Mouse (Mus musculus): ENCODE results near the gene Smim23.

Gene Smim23

DNA sequence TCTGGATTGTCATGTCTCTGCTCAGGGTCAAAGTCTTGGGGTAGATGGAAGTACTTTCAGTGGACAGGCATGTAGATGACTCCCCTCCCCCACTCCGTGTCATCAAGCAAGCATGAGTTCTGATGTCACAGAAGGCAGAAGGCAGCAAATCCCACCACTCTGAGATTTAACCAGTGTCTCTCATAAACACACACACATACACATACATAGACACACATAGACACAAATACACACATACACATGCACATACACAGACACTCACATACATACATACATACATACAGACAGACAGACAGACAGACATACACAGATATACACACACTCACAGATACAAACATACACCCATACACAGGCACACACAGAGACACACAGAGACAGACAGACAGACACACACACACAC, at the start of gene Smim23:
Gene Smim23 (minus strand): TSS at position 101 of the 400 bp plus-strand sequence.
- no peak for DNase-seq (ENCODE audit: low spot score)

DNA sequence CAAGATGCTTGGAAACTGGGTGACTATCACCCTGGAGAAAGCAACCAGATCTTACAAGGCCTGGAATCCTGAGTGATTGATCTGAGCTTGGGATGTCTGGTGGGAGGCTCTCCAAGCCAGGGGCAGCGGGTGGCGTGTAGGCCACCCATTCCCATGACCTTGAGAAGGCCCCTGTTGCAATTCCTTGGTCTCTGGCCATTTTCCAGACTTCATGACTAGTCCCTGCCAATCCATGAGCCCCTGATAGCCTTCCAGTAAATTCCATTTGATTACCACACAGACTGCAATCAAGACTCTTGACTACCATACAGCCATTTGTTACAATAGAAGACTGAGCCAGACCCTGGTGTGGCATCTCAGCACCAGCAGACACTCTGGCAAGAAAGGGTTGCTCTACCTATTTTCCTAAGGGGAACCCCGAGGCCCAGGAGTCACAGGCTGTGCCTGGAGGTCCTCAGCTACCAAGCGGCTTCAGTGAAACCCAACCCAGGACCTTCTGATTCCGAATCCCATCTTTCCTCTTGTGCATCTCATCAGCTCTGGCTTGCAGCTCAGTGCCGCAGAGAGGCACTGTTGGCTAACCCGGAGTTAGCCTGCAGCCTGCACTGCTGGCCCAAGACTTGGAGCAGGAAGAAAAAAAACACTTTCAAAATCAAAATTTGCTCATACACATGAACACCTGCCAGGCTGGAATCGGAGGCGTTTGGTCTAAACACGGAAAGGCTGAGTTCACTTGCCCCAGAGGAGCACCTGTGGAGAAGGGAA, 44.4 kb upstream of the Smim23 start:
- no peak for DNase-seq (ENCODE audit: low spot score)

DNA sequence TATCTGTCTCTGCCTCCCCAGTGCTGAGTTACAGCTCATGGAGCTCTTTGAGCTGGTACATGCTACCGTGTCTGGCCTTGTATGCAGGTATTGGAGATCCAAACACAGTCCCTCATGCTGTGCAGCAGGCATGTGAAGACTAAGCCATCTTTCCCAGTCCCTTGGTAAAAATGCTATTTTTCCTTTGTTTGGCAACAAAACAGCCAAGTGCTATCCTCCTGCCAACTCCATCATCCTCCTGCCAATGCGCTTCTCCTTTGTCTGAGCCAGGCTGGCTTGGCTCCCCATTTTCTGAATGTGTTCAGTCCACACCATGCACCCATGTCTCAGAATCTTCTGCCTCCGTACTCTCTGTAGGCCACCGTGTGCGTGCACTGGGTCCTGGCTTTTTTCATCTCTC, 40.2 kb upstream of the Smim23 start:
- DNase-seq (ENCODE audit: low spot score): no peak

DNA sequence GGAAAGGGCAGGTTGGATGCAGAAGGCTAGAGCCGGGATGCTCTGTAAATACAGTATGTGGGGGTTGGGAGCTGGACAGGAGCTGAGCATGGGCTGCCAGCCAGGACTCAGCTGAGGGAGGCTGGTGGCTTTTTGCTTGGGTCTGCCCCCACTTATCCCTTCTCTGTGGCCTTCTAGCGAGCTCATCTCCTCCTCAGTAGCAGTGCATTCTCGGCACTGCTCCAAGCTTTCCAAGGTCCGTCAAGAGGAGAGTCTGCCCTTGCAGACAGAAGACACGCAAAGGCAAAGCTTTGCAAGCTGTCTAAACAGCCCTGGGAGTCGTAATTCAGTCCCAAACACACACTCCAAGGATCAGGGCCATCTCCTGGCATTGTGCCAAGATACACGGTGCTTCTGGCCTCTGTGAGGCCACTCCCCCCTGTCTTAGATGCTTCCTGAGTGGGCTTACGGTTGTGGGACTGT, 33.0 kb upstream of the Smim23 start:
- DNase-seq (ENCODE audit: low spot score): no peak

DNA sequence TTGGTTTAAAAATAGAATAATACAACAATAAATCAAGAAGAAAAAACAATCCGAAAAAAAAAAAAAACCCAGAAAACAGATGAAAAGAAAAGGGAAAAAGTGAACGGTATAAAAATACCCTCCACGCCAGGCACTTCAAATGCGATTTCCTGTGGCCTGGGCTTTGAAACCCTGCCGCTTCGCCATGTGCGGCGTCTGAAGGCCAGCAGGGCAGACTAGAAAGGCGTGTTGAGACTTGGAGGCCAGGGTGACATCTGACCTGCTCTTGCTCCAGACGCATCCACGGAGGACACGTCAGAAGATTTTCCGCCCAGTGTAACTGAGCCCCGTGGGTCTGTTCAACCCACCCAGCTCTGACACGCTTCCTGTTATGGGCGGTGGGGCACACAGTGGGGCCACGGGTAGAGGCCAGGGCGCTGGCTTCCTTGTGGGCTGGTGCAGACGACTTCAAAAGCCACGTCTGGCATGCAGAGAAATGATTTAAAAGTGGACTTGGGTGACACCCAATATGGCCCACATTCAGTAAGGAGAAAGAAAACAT, 22.3 kb upstream of the Smim23 start:
- no peak for DNase-seq (ENCODE audit: low spot score)

DNA sequence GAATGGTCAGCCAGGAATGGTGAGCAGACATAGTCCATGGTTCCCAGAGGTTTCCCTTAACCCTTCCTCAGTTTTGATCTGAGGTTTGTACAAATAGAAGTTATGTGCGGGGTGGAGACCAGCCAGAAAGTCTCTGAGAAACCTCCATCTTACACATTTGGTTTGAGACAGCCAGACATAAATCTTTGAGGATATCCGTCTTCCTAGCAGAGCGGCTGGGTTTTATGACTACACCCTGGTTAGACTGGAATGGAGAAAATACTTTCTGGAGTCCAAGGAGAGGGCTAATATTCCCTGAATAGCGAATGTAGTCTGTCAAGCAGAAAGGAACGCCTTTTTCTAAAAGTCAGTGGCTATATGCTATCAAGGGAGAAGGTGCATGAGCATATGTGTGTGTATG, 16.8 kb upstream of the Smim23 start:
- no peak for DNase-seq (ENCODE audit: low spot score)

DNA sequence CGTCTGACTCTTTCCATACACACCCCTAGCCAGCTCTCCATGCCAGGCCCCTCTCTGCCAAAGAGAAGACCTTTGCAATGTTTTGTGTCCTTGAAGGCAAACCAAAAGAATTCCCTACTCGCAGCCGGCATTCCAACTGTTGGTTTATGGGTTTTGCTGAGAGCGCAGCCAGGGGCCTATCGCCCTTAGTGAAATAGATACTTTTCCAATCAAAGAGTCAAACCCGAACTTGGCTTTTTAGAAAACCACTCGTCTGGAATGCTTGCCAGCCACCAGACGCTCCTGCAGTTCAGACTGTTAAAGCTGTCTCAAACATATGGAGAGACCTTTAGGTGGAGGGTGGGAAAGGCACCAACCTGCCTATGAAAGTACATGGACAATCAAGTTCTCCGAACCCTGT, 15.9 kb upstream of the Smim23 start:
- DNase-seq (ENCODE audit: low spot score): no peak

DNA sequence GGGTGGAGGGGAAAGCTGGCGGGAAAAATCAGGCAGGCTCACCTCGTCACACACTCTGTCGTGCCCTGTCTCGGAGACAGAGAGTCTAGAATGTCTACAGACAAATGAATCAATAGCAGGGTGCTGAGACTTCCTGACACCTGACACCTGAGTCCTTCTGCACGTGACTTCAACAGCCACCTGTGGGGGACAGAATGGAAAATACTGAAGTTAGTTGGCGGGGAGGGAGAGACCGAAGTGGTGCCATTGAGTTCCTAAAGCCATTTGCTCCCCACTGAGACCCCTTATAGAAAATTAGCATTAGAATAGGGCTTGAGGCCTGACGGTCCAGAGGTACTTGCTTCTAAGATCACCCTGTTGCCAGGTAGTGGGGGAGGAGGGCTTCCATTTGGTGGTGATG, 10.6 kb upstream of the Smim23 start:
- no peak for DNase-seq (ENCODE audit: low spot score)

DNA sequence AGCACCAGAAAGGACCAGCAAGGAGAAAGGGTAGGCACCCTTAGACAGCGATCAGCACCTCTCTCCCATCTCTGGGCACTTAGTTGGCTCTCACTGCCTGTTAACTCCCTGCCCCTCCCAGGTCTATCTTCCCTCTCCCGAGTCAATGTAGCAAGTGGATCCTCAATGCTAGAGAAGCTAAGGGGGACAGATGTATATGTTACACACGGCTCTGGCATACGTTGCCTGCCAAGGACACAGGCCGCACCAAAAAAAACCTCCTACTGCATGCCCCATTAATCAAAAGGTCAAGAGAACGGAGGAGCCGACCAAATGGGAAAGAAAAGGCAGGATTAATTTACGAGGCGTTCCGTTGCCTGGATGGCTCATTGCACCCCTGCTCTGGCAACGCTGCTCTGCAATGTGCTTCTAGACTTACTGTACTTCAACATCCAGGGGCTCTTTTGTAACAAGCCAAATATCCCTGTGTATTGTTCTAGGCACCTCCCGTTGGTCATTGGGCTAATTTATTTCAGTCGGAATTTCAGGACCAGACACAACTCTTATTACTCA, 10.0 kb upstream of the Smim23 start:
- DNase-seq (ENCODE audit: low spot score): no peak

DNA sequence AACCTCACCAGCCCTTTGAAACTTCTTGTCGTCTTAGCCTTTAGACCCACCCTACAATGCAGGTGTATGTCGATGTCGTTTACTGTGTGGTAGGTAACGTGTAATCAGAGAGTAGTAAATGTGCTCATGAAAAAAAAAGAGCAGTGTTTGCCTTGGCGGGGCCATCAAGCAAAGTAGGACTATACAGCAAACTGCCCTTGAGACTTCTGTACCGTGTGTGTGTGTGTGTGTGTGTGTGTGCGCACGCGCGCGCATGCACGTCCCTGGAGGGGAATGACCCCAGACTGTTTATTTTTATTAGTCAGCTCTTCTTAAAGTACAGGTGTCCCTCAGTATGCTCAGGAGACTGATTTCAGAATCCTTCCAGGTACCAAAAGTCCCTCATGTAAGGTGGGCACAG, 6.8 kb downstream of the Smim23 start:
- DNase-seq (ENCODE audit: low spot score): no peak

DNA sequence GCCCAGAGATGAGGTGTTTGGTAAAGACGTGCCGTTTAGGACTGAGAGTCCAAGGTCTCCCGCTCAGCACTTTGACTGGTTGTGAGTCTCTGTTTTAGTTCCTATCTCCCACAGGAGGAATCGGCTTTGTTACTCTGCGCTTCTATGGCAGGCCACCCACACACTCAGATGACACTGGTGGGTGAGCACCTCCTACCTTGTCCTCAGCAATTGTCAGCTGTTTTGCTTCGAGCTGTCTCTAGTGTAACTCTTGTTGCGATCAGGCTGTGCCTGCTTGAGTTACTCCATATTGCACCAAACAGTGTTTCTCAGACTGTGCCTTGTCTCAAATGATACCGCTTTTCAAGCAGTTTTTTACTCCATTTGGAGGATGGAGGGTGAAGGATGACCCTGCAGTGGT, 10.1 kb downstream of the Smim23 start:
- peak; percentile 18 for DNase-seq (ENCODE audit: low spot score)

DNA sequence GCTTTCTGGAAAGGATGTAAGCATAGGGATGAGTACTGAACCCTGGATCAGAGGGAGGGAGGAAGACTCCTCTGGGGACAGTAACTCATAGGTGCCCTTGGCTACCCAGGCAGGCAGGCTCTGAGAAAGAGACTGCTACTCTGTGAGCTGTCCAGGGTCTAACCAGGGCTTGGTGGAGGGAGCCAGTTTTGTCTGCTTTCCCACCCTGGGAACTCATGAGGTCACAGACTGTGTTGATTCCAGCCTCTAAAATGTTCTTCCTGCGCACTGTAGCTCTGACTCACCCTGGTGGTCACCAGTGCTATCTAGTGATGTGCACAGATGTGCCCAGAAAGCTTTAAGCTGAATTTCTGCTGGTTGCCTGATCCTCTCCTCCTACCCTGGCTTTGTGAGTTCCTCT, 15.3 kb downstream of the Smim23 start:
- DNase-seq (ENCODE audit: low spot score): no peak

DNA sequence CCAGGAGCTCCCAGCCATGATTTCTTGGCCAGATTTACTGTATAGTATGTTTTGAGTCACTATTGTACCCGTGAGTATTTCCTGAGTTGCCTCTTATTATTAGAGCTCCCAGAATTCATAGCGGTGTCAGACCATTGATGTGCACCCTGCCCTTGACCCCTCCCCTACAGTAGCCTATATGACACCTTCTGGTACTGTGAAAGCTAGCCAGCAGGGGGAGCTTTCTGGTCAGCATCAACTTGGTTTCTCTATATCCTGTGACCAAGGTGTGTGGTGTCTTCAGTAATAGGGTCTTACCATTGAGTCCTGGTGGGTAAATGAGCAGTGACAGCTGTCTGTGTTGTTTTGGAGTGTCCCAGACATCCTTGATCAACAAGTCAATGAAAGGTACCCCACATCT, 18.4 kb downstream of the Smim23 start:
- no peak for DNase-seq (ENCODE audit: low spot score)

DNA sequence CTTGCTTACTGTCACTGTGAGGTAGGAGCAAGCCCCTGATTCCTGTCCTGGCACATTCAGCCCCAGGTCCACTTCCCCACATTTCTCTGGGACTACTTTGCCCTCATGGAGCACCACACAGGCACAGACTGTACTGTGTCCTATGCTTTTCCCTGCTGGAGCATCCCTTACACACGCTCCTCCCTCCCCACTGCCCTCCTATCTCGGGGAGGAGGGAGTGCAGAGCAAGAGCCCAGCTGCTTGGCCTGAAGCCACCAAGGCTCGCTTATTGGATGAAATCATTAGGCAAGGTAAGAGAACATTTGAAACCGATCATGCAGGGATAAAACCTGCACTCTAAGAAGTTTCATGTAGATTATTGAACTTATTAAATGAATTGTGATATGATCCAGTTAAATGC, 20.7 kb downstream of the Smim23 start:
- DNase-seq (ENCODE audit: low spot score): no peak

DNA sequence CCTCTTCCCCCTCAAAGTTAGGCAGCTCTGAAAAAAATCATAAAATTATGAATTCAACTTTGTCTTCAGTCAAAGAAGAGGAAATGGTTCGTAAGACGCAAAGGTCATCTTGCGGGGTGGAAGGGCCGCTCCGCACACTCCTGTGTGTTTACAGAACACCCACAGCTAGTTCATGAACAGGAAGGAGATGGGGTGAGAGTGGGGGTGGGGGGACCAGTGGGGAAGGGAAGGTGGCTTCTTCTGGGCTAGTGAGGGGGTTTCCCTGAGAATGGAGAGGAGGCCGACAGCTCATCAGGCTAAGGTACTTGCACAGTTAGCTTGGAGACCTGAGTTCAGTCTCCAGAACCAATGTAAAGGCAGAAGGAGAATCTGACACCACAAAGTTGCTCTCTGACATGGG, 22.7 kb downstream of the Smim23 start:
- no peak for DNase-seq (ENCODE audit: low spot score)

DNA sequence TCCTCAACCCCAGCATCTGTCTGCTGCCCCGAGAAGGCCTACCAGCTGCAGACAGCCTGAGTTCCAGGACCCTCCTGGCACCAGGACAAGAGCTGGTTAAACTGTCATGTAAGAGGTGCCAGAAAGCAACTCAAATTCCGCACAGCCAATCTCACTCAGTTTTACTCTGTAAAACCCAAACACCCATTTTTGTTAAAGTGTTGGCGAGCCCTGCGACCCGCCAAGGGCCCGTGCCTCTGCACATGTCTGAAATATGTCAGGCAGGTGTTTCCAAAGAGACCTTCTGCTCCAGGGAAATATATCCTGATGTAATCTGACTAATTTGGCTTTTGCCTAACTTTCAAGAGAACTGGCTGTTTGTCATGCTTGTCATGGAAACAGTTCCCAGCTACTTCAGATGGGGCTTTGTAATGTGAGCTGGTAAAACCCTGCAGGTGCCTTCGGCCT, 23.5 kb downstream of the Smim23 start:
- no peak for DNase-seq (ENCODE audit: low spot score)

DNA sequence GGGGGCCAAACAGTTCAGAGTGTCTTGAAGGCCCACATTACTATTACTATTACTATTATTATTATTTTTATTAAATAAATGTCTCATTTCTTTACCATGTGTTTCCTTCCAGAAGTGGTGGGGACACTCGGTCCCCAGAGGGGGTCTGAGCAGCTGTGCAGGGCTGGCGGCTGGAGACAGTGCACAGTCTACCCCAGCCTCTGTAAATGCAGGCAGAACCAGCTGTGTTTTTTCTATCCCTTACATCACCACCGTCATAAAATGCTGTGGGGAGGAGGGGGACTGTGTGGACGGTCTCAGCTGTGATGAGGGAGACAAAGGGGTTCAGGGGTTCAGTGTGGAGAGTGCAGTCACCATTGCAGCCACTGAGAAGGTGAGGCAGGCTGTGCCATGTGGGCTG, 26.0 kb downstream of the Smim23 start:
- no peak for DNase-seq (ENCODE audit: low spot score)

DNA sequence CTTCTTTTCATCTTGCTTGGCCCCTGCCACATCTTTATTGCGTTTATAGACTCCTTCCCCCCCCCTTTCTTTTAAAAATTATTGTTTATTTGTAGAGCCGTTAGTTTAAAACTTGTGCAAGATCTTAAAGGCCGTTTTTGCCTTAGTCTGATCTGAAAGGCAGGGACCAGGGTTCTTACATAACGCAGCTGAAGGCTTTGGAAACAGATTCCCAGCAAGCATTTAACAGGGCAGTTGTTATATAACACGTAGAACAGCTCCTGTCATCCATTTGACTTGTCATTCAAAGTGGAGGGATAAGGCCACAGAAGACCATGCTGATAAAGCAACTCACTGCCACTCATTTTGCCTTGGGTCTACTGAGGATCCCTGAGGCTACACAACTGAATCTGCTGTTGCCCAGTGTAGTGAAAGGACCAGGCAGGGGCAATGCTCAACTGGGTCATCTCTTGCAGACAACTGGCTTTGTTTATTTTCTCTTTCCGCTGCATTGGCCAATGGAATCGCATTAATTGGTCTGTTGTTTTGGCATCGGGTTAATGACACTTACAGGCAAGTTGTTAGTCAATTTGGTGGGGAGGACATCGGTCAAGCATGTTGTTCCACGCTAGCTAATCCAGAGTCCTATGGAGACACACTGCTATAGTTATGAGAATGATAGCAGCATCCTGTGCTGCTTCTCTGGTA, 29.5 kb downstream of the Smim23 start:
- no peak for DNase-seq (ENCODE audit: low spot score)

DNA sequence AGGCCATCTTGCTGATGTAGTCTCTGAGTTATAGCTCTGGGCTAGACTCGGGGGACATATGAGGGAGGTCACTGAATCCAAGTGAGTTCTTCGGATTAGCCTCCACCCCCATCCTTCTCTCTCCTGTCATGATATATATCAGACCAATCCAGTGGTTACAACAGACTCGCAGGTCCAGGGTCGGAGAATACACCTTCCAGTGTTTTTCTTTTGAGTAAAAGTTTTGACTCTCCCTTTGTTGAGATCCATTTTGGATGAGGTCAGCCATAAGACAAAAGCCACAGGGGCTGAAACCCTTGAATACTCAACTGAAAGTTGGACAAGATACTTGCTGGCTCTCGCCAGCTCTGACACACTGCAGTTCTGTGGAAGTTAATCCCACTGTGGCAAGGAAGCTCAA, 38.2 kb downstream of the Smim23 start:
- DNase-seq (ENCODE audit: low spot score): no peak

DNA sequence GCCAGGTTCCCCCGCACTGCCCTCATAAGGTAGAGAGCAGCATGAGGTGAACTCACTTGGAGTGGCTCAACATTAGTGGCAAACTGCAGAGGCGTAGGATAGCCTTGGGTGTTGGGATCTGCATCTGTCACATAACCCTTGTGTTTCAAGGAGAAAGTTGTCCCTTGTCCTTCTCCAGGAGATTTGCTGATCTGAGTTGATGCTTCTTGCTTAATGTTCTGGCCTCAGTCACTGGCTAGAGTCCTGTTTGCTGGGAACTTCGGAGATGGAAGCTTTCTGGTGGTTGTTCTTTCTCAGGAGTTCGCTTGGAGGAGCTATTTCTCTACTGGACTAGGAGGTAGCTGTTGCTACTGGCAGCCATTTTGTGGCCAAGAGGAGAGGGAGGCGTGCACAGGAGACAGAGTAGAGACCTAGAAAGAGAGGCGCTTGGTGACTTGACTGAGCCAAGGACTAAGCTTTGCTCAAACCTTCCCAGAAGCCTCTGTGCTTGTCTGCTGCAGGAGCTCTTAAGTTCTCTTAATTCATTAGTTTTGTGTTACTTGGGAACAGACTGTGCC, 38.7 kb downstream of the Smim23 start:
- no peak for DNase-seq (ENCODE audit: low spot score)

DNA sequence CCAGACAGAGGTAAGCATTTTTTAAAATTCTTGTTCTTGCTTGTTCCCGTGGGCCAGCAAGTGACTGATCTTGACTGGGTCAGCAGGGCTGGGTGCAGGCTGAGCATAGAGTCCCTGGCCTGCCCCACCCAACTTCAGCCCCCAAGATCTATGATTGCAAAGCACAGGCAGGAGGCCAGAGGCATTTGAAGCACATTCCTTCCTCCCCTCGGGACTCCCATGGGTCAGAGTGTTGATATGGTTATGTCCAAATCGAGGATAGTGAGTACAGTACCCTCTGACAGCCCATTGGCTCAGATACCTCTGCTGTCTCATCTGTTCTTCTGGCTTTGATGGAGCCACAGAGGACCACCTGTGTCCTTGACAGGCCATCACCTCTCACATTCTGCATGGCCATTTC, 41.7 kb downstream of the Smim23 start:
- no peak for DNase-seq (ENCODE audit: low spot score)

DNA sequence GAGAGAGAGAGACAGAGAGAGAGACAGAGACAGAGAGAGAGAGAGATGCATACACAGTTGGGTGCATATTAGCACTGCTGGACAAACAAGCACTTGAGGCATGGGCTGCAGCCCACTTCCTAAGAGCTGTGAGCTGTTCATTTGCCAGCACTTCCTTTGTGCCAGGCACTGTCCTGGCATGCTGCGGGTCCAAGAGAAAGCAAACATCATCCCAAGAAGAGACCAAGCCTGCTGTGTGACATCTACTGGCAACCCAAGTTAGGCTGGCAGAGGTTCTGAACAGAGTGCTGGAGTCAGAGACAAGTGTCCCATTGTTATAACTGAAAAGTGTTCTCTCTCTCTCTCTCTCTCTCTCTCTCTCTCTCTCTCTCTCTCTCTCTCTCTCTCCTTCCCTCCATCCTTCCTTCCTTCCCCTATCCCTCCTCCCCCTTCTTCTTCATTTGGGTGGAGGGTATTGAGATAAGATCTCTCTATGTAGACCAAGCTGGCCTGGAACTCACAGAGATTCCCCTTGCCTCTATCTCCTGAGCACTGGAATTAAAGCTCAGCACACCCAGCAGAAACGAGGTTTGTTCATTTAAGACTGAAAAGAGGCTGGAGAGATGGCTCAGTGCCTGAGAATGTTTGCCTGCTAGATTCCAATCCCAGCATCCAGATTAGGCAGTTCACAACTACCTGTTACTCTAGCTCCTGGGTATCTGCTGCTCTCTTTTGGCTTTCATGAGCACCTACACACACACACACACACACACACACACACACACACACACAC, 42.6 kb downstream of the Smim23 start:
- DNase-seq (ENCODE audit: low spot score): peak; percentile 34
